Mouse (Mus musculus) lung, postnatal 0 days (tissue): ENCODE results near the gene Mmp14.

Source experiments
- CTCF ChIP-seq: IDR thresholded peaks from 2 replicates; pipeline ENCODE4 v1.5.1; 2016; ENCODE audit warnings: antibody characterized with exemption, mild to moderate bottlenecking
- EP300 ChIP-seq: IDR thresholded peaks from 2 replicates; pipeline ENCODE4 v1.6.1; 2016; ENCODE audit warnings: antibody characterized with exemption, mild to moderate bottlenecking, control low read depth

DNA sequence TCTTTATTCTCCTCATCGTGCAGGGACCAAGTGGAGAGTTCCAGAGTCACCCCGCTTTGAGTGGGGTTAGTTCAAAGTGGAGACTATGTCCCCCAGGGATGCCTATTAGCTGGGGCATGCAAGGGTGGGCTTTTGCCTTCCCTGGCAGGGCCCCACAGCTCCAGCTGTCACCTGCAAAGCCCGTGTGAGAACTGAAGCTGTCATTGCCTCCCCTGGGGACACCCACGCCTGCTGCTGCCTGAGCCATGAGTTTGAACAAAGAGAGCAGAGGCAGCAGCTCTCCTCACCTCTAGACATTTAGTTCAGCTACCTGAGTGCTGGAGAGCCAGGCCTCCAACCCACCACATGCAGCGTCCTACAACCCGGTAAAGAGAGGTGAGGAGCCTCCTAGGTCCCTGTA lies 49.3 kb downstream of the Mmp14 start:
- no peak for TF ChIP-seq CTCF
- no peak for TF ChIP-seq EP300
